Mouse (Mus musculus) liver, embryonic 15.5 days (tissue): Measurements from ENCODE around the gene Plin4. TPM values are rescaled to one million over a fixed set of nuclear protein-coding genes. Genes with fewer than 3 reads are reported as not detected.

Experiments used
- ATAC-seq: fragments of 200-750 bp; cut with Nextera tagmentation; 2 replicates; pipeline ENCODE4 v1.8.0; 2017; ENCODE audit warnings: moderate number of reproducible peaks, mild to moderate bottlenecking, moderate library complexity; ENCODE audit not compliant: insufficient read depth
- H3K27ac ChIP-seq: fragments of 300-500 bp; sonication (generic); replicated peaks from 2 replicates; pipeline ENCODE4 v1.5.1; 2015; ENCODE audit warnings: mild to moderate bottlenecking, inconsistent platforms
- H3K27me3 ChIP-seq: fragments of 300-500 bp; sonication (generic); 2 replicates; pipeline ENCODE4 v1.6.1; 2015; ENCODE audit warnings: mild to moderate bottlenecking, inconsistent platforms
- H3K36me3 ChIP-seq: fragments of 300-500 bp; sonication (generic); replicated peaks from 2 replicates; pipeline ENCODE4 v1.6.1; 2015; ENCODE audit warnings: moderate library complexity, mild to moderate bottlenecking, inconsistent platforms
- H3K4me1 ChIP-seq: fragments of 300-500 bp; sonication (generic); replicated peaks from 2 replicates; pipeline ENCODE4 v1.6.1; 2015; ENCODE audit warnings: inconsistent platforms
- H3K4me2 ChIP-seq: fragments of 300-500 bp; sonication (generic); 2 replicates; pipeline ENCODE4 v1.6.1; 2015; ENCODE audit warnings: moderate library complexity, mild to moderate bottlenecking, inconsistent platforms
- H3K4me3 ChIP-seq: fragments of 300-500 bp; sonication (generic); replicated peaks from 2 replicates; pipeline ENCODE4 v1.5.1; 2015; ENCODE audit warnings: mild to moderate bottlenecking, inconsistent platforms
- H3K9ac ChIP-seq: fragments of 300-500 bp; sonication (generic); 2 replicates; pipeline ENCODE4 v1.6.1; 2015; ENCODE audit warnings: moderate library complexity, mild to moderate bottlenecking, inconsistent platforms
- H3K9me3 ChIP-seq: fragments of 300-500 bp; sonication (generic); replicated peaks from 2 replicates; pipeline ENCODE4 v1.6.1; 2016; ENCODE audit warnings: inconsistent platforms
- WGBS: fragments of 180-500 bp; shearing (Covaris S2); methylation state at CpG from one replicate; pipeline ENCODE4 v1.1.7; 2015; ENCODE audit warnings: mixed read lengths; ENCODE audit not compliant: insufficient replicate concordance; 5-methylcytosine and 5-hydroxymethylcytosine counted together
- polyA plus RNA-seq: library from polyadenylated mRNA; unstranded; fragments of >200 nt; fragmentation: Nextera tagmentation; extraction: Ambion mirVana; gene quantifications from 2 replicates; pipeline ENCODE4 v1.2.1, GENCODE M21; 2015

The Plin4 gene
- polyA plus RNA-seq, 1 experiment from 2014 or later: 0.02 TPM

- ATAC-seq: no peak
- Histone ChIP-seq H3K27ac (no peak overlapping the region), H3K4me3 (peak overlapping the region; percentile 57), H3K4me1 (peaks cover 43% of the 10 kb centered on the region), H3K27me3 (peaks cover 68% of the 10 kb centered on the region), H3K9me3 (no peaks in the 10 kb centered on the region), H3K9ac (no peak overlapping the region), H3K36me3 (no peaks in the 10 kb centered on the region), H3K4me2 (peak overlapping the region; percentile 85)
- WGBS: 9% methylated on average over 21 of the region's 21 CpGs
Observed at GRCm38 (mm10) chr17:56139355-56139754, 29.8 kb upstream of the Plin4 start.

DNA sequence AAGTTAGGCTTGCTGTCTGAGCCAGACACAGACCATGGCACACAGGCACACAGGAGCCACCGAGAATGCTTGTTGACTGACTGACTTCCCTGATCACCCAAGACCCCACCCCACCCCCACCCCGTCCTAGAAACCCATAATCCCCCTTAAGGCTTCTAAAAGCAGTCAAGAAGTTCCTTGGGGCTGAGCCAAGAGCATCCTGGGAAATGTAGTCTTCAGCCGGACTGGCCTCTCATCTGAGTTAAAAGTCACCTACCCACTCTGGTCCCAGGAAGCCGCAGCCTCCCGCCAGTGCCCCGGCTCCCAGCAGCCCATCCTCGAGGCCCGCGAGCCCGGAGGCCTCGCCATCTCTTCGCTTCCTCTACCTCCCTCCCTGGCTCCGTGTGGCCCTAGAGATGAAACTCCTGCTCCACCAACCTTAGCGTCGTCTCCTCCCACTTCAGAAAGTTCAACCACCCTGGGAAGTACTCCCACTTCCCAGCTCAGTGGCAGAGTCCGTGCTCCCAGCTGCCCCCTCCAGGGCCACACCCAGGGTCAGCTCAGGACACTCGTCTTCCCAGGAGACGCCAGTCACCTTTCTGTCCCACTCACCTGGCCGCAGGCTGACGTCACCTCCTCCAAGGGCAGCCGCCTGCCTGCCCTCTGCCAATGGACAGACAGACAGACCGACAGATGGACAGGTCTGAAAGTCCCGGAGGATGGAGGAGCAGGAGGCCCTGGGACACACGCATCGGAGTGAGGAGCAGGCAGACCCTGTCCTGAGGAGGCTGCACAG lies 28.4 kb upstream of the Plin4 start:
- ATAC-seq: no peak
- Histone ChIP-seq H3K36me3 (no peaks in the 10 kb centered on the region), H3K9me3 (no peaks in the 10 kb centered on the region), H3K27me3 (peaks cover 54% of the 10 kb centered on the region), H3K27ac (no peak overlapping the region), H3K4me2 (no peak overlapping the region), H3K4me3 (no peak overlapping the region), H3K9ac (no peak overlapping the region), H3K4me1 (peaks cover 56% of the 10 kb centered on the region)
- 37% methylated on average over 25 of the region's 25 CpGs for WGBS

DNA sequence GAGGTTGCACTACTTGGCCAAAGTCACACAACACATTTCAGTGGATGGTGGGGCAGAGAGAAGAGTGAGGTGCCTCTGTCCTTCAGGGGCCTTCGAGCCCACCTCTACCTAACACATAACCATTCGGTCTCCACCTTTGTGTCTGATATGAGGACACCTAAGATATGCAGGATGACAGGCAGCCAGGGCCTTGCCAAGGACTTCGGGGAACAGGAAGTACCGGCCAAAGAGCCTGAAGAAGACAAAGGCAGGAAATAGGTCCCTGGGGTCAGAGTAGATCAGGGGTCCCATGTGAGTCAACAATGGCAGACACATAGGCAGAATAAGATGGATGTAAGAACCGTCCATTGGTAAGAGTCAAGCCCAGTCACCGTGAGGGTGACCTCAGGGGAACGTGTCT lies 27.0 kb upstream of the Plin4 start:
- peaks cover 40% of the 10 kb centered on the region for H3K27me3 ChIP-seq
- no peak overlapping the region for H3K9ac ChIP-seq
- H3K9me3 ChIP-seq: no peaks in the 10 kb centered on the region
- no peak overlapping the region for H3K27ac ChIP-seq
- no peak overlapping the region for H3K4me3 ChIP-seq
- H3K4me2 ChIP-seq: no peak overlapping the region
- 53% methylated on average over 7 of the region's 7 CpGs for WGBS
- H3K36me3 ChIP-seq: no peaks in the 10 kb centered on the region
- ATAC-seq: no peak
- peaks cover 54% of the 10 kb centered on the region for H3K4me1 ChIP-seq

GRCm38 (mm10) chr17:56134463-56134971 lies 24.9 kb upstream of the Plin4 start:
- Histone ChIP-seq H3K9me3 (no peaks in the 10 kb centered on the region), H3K27me3 (peaks cover 19% of the 10 kb centered on the region), H3K4me1 (peaks cover 40% of the 10 kb centered on the region), H3K9ac (no peak overlapping the region), H3K36me3 (peaks cover 7% of the 10 kb centered on the region), H3K4me3 (peak overlapping the region; percentile 50), H3K27ac (peak overlapping the region; percentile 80), H3K4me2 (peak overlapping the region; percentile 83)
- WGBS: under 1% methylated on average over 27 of the region's 27 CpGs
- peak; percentile 17; the same call in 1 of the 2 replicates for ATAC-seq

- peaks cover 11% of the 10 kb centered on the region for H3K27me3 ChIP-seq
- 5% methylated on average over 20 of the region's 21 CpGs for WGBS
- H3K4me1 ChIP-seq: peaks cover 36% of the 10 kb centered on the region
- H3K36me3 ChIP-seq: peaks cover 7% of the 10 kb centered on the region
- H3K4me3 ChIP-seq: peak overlapping the region; percentile 50
- H3K4me2 ChIP-seq: peak overlapping the region; percentile 83
- H3K27ac ChIP-seq: peak overlapping the region; percentile 80
- 0 out of 2 replicates have a peak overlapping the region, but pooled peaks have one; percentile 15 for H3K9ac ChIP-seq
- no peaks in the 10 kb centered on the region for H3K9me3 ChIP-seq
- ATAC-seq: peak; percentile 86
Observed at GRCm38 (mm10) chr17:56133457-56134363, 24.1 kb upstream of the Plin4 start.

GRCm38 (mm10) chr17:56132661-56133060 lies 23.1 kb upstream of the Plin4 start:
- no peak for ATAC-seq
- Histone ChIP-seq H3K4me1 (peaks cover 30% of the 10 kb centered on the region), H3K9ac (no peak overlapping the region), H3K9me3 (no peaks in the 10 kb centered on the region), H3K4me2 (peak overlapping the region; percentile 26; the same call in 1 of the 2 replicates), H3K27me3 (peaks cover 3% of the 10 kb centered on the region; the same call in 1 of the 2 replicates), H3K4me3 (no peak overlapping the region), H3K36me3 (peaks cover 7% of the 10 kb centered on the region), H3K27ac (no peak overlapping the region)
- WGBS: 4% methylated on average over 14 of the region's 14 CpGs

GRCm38 (mm10) chr17:56131814-56132213 lies 22.2 kb upstream of the Plin4 start:
- no peak for ATAC-seq
- H3K27me3 ChIP-seq: no peaks in the 10 kb centered on the region

DNA sequence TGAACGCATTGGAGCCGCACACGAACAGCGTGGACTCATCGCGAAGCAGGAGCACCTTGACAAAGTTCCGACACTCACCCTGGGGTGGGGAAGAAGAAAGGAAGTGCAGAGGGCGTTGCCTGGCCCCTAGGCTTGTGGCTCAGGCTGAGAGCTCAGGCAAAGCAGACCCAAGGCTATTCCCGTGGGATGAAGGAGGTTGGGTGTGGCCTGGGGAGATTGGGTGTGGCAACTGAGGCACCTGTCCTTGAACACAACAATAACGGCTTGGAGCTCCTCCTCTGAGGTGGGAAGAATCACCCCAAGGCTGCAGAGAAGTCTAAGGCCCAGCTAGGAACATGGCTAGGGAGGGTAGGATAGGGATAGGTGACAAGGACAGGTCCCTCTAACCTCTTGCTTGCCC lies 21.5 kb upstream of the Plin4 start:
- no peaks in the 10 kb centered on the region for H3K27me3 ChIP-seq
- no peak overlapping the region for H3K27ac ChIP-seq
- H3K4me1 ChIP-seq: peaks cover 30% of the 10 kb centered on the region
- peaks cover 7% of the 10 kb centered on the region for H3K36me3 ChIP-seq
- no peak overlapping the region for H3K4me2 ChIP-seq
- 79% methylated on average over 10 of the region's 10 CpGs for WGBS
- ATAC-seq: no peak
- H3K4me3 ChIP-seq: no peak overlapping the region
- H3K9me3 ChIP-seq: no peaks in the 10 kb centered on the region
- H3K9ac ChIP-seq: no peak overlapping the region

More at GRCm38 (mm10) chr17:56131814-56132213, 22.2 kb upstream of the Plin4 start:
- Histone ChIP-seq H3K4me2 (no peak overlapping the region), H3K4me1 (peaks cover 30% of the 10 kb centered on the region), H3K9me3 (no peaks in the 10 kb centered on the region), H3K9ac (no peak overlapping the region), H3K4me3 (no peak overlapping the region), H3K27ac (no peak overlapping the region), H3K36me3 (peaks cover 7% of the 10 kb centered on the region)
- 33% methylated on average over 7 of the region's 7 CpGs for WGBS

DNA sequence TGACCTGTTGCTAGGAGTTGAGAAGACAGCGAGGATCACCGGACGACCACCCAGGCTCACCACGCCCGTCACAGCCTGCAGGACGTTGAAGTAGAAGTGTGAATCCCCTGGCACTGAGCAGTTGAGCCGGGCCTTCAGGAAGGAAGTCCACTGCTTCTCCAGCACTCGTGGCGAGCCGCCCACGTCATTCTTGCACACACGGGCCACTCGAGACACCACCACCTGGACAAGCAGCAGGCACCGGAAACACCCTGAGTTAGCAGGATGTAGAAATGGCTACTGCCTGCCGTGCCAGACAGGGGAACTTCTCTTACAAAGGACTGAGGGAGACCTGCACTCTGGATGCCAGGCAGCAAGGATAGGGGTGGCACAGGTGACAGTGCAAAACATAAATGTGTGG lies 18.6 kb upstream of the Plin4 start:
- H3K4me3 ChIP-seq: no peak overlapping the region
- WGBS: 67% methylated on average over 15 of the region's 15 CpGs
- H3K9ac ChIP-seq: no peak overlapping the region
- H3K9me3 ChIP-seq: no peaks in the 10 kb centered on the region
- peaks cover 16% of the 10 kb centered on the region for H3K27me3 ChIP-seq
- H3K4me1 ChIP-seq: peaks cover 19% of the 10 kb centered on the region
- H3K36me3 ChIP-seq: peaks cover 7% of the 10 kb centered on the region
- H3K27ac ChIP-seq: no peak overlapping the region
- no peak for ATAC-seq
- no peak overlapping the region for H3K4me2 ChIP-seq

GRCm38 (mm10) chr17:56126175-56126574 lies 16.6 kb upstream of the Plin4 start:
- Histone ChIP-seq H3K27ac (no peak overlapping the region), H3K9me3 (peaks cover 5% of the 10 kb centered on the region; the same call in 1 of the 2 replicates), H3K4me1 (0 out of 2 replicates have a peak, but pooled peaks cover 11% of the 10 kb centered on the region), H3K9ac (no peak overlapping the region), H3K27me3 (peaks cover 35% of the 10 kb centered on the region), H3K4me2 (no peak overlapping the region), H3K4me3 (no peak overlapping the region), H3K36me3 (peaks cover 5% of the 10 kb centered on the region)
- WGBS: 71% methylated on average over 11 of the region's 11 CpGs
- no peak for ATAC-seq

- no peak for ATAC-seq
- H3K36me3 ChIP-seq: no peaks in the 10 kb centered on the region
- H3K9me3 ChIP-seq: peaks cover 5% of the 10 kb centered on the region; the same call in 1 of the 2 replicates
- no peak overlapping the region for H3K27ac ChIP-seq
- peaks cover 44% of the 10 kb centered on the region for H3K27me3 ChIP-seq
- H3K9ac ChIP-seq: no peak overlapping the region
- no peak overlapping the region for H3K4me2 ChIP-seq
- 82% methylated on average over 4 of the region's 4 CpGs for WGBS
- H3K4me1 ChIP-seq: peaks cover 14% of the 10 kb centered on the region; the same call in 1 of the 2 replicates
- H3K4me3 ChIP-seq: no peak overlapping the region
Observed at GRCm38 (mm10) chr17:56125276-56125630, 15.7 kb upstream of the Plin4 start.
